Mouse (Mus musculus): Measurements from ENCODE around the gene Asb6.

DNA sequence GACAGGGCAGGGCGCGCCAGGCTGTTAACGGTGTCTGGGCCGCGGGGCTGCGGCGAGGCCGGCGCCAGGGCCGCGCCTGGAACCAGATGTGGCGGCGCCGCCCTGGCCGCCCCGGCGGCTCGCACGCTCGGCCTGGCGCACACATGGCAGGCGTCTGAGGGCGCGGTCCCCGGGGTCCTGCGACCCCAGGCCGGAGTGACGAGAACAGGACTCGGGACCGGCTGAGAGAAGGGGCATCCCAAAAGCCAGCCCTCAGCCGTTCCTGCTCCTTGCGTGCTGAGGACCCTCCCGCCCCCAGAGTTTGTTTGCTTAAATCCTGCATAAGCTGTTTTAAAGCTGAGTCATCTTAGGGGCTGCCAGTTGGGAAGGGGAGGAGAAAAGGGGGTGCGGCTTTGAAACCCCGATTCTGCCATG lies 34.8 kb upstream of the Asb6 start:
- TF ChIP-seq GATA1 (IDR thresholded peaks at IDR 0.05; ENCODE audit: borderline replicate concordance, low read length) = no peak
- no peak for TF ChIP-seq FLI1 (IDR thresholded peaks at IDR 0.05; ENCODE audit: low read length)

Measured in megakaryocyte, embryonic 14.5 days (primary cell).